Mouse (Mus musculus): ENCODE measurements at regions not wholly inside any gene's neighbourhood (a gene's known extent, or its start where the extent isn't known, plus 50 kb on each side); places are given as distances from the start of the nearest gene placed in this dataset.

DNA sequence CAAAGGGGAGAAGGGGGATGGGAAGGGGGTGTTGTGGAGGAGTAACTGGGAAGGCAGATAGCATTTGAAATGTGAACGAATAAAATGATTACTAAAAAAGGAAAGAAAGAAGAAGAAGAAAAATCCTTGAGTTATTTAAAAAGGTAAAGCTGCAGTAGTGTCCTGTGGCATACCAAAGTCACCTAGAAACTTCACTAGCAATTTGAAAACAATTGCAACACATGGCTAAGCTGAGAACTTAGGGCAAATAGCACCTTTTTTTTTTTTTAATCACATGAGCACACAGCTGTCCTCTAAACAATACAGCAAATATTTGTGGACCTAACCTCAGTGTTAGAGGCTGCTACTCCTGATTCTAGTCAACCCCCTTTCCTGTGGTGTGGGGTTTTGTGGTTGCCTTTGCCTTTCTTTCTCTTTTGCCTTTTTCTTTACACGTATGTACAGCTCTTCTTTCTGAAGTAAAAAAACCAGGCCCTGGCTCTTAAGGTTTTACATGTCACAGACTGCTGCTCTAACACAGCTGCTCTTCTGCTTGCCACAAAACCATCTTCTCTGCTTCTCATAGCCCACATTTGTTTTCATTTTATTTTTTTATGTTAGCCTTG is 71.6 kb upstream of the Ctsc start:
- no peak overlapping the region for H3K9ac ChIP-seq (ENCODE audit: low read depth, low read length)
- no peak overlapping the region for H3K4me2 ChIP-seq (ENCODE audit: low read length)
- no peaks in the 10 kb centered on the region for H3K36me3 ChIP-seq (ENCODE audit: insufficient read depth, low read length)
- no peaks in the 10 kb centered on the region for H3K27me3 ChIP-seq (ENCODE audit: insufficient read depth, low read length)
- ATAC-seq (replicated peaks; ENCODE audit: low FRiP score, low read depth) (no peak), DNase-seq (ENCODE audit: low spot score) (no peak)
- H3K4me3 ChIP-seq (replicated peaks; ENCODE audit: low read depth, low read length), result no peak overlapping the region
- TF ChIP-seq CTCF (IDR thresholded peaks at IDR 0.05; ENCODE audit: low read depth), result no peak
- H3K27ac ChIP-seq, result no peak overlapping the region
- H3K9me3 ChIP-seq (replicated peaks; ENCODE audit: low read length), result no peaks in the 10 kb centered on the region
- 45% methylated on average over 2 of the region's 2 CpGs for WGBS
- H3K4me1 ChIP-seq (replicated peaks; ENCODE audit: insufficient read depth, low read length), result no peaks in the 10 kb centered on the region

DNA sequence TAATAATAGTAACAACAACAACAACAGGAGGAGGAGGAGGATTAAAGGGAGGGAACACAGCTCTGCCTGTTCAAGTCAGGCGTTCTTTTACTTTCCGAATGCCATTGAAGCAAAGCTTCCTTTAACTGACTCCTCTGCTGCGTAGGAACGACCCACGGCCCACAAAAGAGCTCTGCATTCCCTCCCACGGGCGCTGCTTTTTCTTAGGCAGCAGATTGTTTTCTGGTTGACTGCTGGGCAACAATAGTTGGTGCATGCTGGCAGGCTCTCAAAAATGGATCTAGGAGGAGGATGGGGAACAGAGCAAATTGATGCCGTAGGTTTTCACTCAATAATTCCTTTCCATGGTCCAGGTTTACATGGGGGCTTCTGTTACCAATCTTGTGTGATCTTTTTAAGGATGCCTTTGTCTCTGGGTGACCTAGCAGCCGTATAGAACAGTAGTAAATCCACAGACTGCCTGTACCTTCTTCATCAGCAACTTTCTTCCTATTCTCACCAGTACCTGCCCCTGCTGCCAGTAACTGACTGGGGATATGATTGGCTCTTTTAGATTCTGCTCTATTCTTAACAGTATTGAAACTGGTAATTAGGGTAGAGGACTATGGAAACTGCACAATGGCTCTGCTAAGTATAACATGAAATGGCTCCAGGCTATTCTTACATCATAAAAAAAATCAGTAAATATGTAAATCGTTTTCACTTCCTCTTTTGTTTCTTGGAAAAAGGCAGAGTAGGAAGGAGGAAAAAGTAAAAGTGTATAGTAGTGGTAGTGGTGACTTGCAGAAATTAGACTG is 70.8 kb upstream of the Ctsc start:
- peak; percentile 38 for DNase-seq (ENCODE audit: low spot score)
- no peaks in the 10 kb centered on the region for H3K27me3 ChIP-seq (ENCODE audit: insufficient read depth, low read length)
- H3K27ac ChIP-seq, result no peak overlapping the region
- no peaks in the 10 kb centered on the region for H3K4me1 ChIP-seq (replicated peaks; ENCODE audit: insufficient read depth, low read length)
- H3K36me3 ChIP-seq (ENCODE audit: insufficient read depth, low read length), result no peaks in the 10 kb centered on the region
- H3K9ac ChIP-seq (ENCODE audit: low read depth, low read length), result no peak overlapping the region
- no peak for TF ChIP-seq CTCF (IDR thresholded peaks at IDR 0.05; ENCODE audit: low read depth)
- no peak overlapping the region for H3K4me2 ChIP-seq (ENCODE audit: low read length)
- ATAC-seq (replicated peaks; ENCODE audit: low FRiP score, low read depth), result no peak
- H3K9me3 ChIP-seq (replicated peaks; ENCODE audit: low read length), result no peaks in the 10 kb centered on the region
- 36% methylated on average over 10 of the region's 10 CpGs for WGBS
- no peak overlapping the region for H3K4me3 ChIP-seq (replicated peaks; ENCODE audit: low read depth, low read length)

DNA sequence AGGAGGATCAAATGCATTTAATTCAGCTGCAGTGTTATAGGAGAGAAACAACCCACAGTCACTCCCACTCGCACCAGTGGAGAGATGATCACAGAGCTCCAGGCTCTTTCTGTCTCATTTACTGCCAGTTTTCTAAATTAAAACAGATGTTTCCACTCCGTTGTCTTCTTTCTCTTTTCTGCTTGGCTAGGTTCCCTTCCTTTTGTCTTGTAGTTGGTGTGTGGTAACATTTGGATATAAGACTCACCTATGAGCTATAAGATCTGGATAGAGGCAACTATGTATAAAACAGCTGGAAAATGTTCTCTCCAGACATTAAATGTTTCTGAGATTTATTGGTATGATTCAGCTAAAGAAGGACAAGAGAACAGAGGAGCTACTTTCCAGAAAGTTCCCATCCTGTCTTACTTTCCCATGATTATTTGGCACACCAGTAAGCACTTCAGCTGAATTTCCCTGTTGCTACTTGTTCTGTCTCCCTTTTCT is 63.1 kb upstream of the Ctsc start:
- DNase-seq (ENCODE audit: low spot score), result peak; percentile 78

GRCm38 (mm10) chr7:88215425-88215824 is 62.5 kb upstream of the Ctsc start:
- 85% methylated on average over 1 of the region's 1 CpGs for WGBS

More for the DNA sequence above, 63.1 kb upstream of the Ctsc start:
- no peak overlapping the region for H3K4me2 ChIP-seq (ENCODE audit: low read length)
- no peak overlapping the region for H3K9ac ChIP-seq (ENCODE audit: low read depth, low read length)
- 23% methylated on average over 2 of the region's 2 CpGs for WGBS
- no peaks in the 10 kb centered on the region for H3K4me1 ChIP-seq (replicated peaks; ENCODE audit: insufficient read depth, low read length)
- no peaks in the 10 kb centered on the region for H3K27me3 ChIP-seq (ENCODE audit: insufficient read depth, low read length)
- H3K9me3 ChIP-seq (replicated peaks; ENCODE audit: low read length), result no peaks in the 10 kb centered on the region
- peak; percentile 63 for ATAC-seq (replicated peaks; ENCODE audit: low FRiP score, low read depth)
- no peak overlapping the region for H3K27ac ChIP-seq
- no peak for TF ChIP-seq CTCF (IDR thresholded peaks at IDR 0.05; ENCODE audit: low read depth)
- H3K36me3 ChIP-seq (ENCODE audit: insufficient read depth, low read length), result no peaks in the 10 kb centered on the region
- no peak overlapping the region for H3K4me3 ChIP-seq (replicated peaks; ENCODE audit: low read depth, low read length)

DNA sequence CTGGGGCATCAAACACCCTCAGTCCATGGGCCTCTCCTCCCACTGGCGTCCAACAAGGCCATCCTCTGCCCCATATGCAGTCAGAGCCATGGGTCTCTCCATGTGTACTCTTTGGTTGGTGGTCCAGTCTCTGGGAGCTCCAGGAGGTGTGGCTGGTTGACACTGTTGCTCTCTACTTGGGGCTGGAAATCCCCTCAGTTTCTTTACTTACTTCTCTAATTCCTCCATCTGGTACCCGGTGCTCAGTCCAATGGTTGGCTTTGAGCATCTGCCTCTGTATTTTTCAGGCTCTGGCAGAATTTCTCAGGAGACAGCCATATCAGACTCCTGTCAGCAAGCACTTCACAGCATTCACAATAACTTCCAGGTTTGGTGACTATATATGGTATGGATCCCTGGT is 55.7 kb upstream of the Ctsc start:
- no peak for TF ChIP-seq CTCF (IDR thresholded peaks at IDR 0.05; ENCODE audit: low read depth)
- Histone ChIP-seq H3K9ac (ENCODE audit: low read depth, low read length) (no peak overlapping the region), H3K4me2 (ENCODE audit: low read length) (no peak overlapping the region), H3K4me1 (replicated peaks; ENCODE audit: insufficient read depth, low read length) (no peaks in the 10 kb centered on the region), H3K27ac (no peak overlapping the region), H3K4me3 (replicated peaks; ENCODE audit: low read depth, low read length) (no peak overlapping the region), H3K9me3 (replicated peaks; ENCODE audit: low read length) (no peaks in the 10 kb centered on the region), H3K27me3 (ENCODE audit: insufficient read depth, low read length) (no peaks in the 10 kb centered on the region), H3K36me3 (ENCODE audit: insufficient read depth, low read length) (no peaks in the 10 kb centered on the region)
- WGBS, result 85% methylated on average over 2 of the region's 2 CpGs
- ATAC-seq (replicated peaks; ENCODE audit: low FRiP score, low read depth) (no peak), DNase-seq (ENCODE audit: low spot score) (no peak)

More at GRCm38 (mm10) chr7:88215425-88215824, 62.5 kb upstream of the Ctsc start:
- no peaks in the 10 kb centered on the region for H3K4me1 ChIP-seq (replicated peaks; ENCODE audit: insufficient read depth, low read length)
- no peak for ATAC-seq (replicated peaks; ENCODE audit: low FRiP score, low read depth)
- no peaks in the 10 kb centered on the region for H3K9me3 ChIP-seq (replicated peaks; ENCODE audit: low read length)
- H3K27me3 ChIP-seq (ENCODE audit: insufficient read depth, low read length), result no peaks in the 10 kb centered on the region
- peak; percentile 15 for DNase-seq (ENCODE audit: low spot score)
- no peak overlapping the region for H3K27ac ChIP-seq
- H3K36me3 ChIP-seq (ENCODE audit: insufficient read depth, low read length), result no peaks in the 10 kb centered on the region
- no peak overlapping the region for H3K4me2 ChIP-seq (ENCODE audit: low read length)
- no peak overlapping the region for H3K4me3 ChIP-seq (replicated peaks; ENCODE audit: low read depth, low read length)
- H3K9ac ChIP-seq (ENCODE audit: low read depth, low read length), result no peak overlapping the region
- TF ChIP-seq CTCF (IDR thresholded peaks at IDR 0.05; ENCODE audit: low read depth), result peak; percentile 52

DNA sequence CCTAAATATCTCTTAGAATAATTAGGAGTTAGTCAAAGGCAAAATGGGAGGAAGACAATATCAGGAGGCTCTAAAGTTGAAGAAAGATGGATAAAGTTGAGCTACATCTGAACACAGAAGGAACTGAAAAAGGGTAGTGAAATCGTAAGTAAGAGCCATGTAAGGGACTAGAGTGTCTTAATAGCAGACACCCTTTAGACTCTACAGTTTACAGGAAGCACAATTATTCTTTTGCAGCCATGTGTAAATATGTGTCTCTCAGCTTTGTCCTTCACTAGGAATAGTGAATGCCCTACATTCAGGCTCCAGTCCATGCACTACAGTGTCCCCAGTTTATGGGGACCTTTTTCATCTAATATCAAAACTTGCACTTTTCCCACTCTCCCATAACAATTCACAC is 52.1 kb upstream of the Ctsc start:
- no peaks in the 10 kb centered on the region for H3K4me1 ChIP-seq (replicated peaks; ENCODE audit: insufficient read depth, low read length)
- no peak for TF ChIP-seq CTCF (IDR thresholded peaks at IDR 0.05; ENCODE audit: low read depth)
- 84% methylated on average over 1 of the region's 1 CpGs for WGBS

More for the DNA sequence above, 52.1 kb upstream of the Ctsc start:
- no peak overlapping the region for H3K27ac ChIP-seq
- no peaks in the 10 kb centered on the region for H3K27me3 ChIP-seq (ENCODE audit: insufficient read depth, low read length)
- no peaks in the 10 kb centered on the region for H3K9me3 ChIP-seq (replicated peaks; ENCODE audit: low read length)
- H3K9ac ChIP-seq (ENCODE audit: low read depth, low read length), result no peak overlapping the region
- no peak overlapping the region for H3K4me3 ChIP-seq (replicated peaks; ENCODE audit: low read depth, low read length)
- no peak overlapping the region for H3K4me2 ChIP-seq (ENCODE audit: low read length)
- DNase-seq (ENCODE audit: low spot score), result no peak
- H3K36me3 ChIP-seq (ENCODE audit: insufficient read depth, low read length), result no peaks in the 10 kb centered on the region
- ATAC-seq (replicated peaks; ENCODE audit: low FRiP score, low read depth), result no peak

All from kidney, postnatal 0 days (tissue).